Mouse (Mus musculus) cortical plate, adult 2 months (tissue): ENCODE results near the gene Fam193b.

ENCODE experiments used
- CTCF ChIP-seq: fragments of 200-500 bp; IDR thresholded peaks from 2 replicates; pipeline ENCODE4 v1.5.1; 2011; ENCODE audit warnings: mild to moderate bottlenecking, control low read depth, low read length; ENCODE audit not compliant: insufficient read depth; ENCODE audit errors: extremely low read depth
- POLR2A ChIP-seq: fragments of 200-500 bp; IDR thresholded peaks from 2 replicates; pipeline ENCODE4 v1.6.1; 2011; ENCODE audit warnings: mild to moderate bottlenecking, low read length, control low read depth; ENCODE audit not compliant: insufficient read depth; ENCODE audit errors: extremely low read depth

DNA sequence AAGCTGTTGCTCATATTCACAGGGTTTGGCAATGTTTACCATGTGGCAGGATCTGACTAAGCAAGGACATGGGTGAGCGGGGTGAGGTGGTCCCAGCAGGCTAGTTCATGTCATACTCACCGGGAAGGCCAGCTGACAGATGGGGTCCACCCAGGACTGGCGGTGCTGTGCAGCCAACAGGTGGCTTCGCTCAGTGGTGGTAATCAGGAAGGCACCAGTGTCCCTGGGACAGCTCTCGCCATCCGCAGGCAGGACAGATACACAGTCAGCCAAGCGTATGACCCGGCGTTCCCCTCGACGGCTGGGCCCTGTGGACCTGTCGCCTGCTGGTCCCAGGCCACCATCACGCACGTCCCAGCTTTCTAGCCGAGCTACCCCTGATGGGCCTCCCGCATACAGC is 43.7 kb downstream of the Fam193b start:
- no peak for TF ChIP-seq CTCF
- TF ChIP-seq POLR2A, result no peak
